Mouse (Mus musculus): Measurements from ENCODE around the gene Bpifb9a.

DNA sequence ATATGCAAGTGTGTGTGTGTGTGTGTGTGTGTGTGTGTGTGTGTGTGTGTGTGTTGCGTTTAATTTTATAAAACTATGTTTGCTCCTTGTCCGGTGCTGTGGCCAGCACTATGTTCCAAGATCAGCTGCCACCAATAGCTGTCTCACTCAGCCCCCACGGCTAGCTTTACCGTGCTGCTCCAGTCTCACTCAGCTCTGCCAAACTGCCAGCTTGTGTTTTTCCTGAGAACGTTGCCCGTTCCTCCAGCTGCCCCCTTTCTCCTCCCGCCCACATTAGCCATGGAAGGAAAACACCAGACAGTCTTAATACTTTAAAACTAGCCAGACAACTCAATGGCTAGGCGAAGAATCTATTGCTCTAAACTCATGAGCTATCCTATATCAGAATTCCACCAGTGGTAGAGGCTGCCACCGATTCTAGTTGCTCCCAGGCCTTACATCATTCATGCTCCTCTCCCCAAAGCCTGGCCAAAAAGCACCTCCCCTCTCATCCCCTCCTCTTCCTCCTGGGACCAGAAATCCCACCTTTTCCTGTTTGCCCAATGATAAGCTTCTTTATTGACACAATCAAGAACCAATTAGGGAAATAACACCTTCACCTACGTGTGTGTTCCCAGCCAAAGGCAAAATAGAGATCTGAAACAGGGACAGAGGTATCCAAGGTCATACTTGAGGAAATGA, 14.2 kb upstream of the Bpifb9a start:
- TF ChIP-seq CTCF (IDR thresholded peaks at IDR 0.05; ENCODE audit: low read depth, low read length) (no peak), POLR2A (IDR thresholded peaks at IDR 0.05; ENCODE audit: borderline replicate concordance, low read depth, low read length) (no peak)
